Mouse (Mus musculus) midbrain, embryonic 16.5 days (tissue): ENCODE results near the gene Olfr159. TPM values are rescaled to one million over a fixed set of nuclear protein-coding genes. Genes with fewer than 3 reads are reported as not detected.

Experiments
- ATAC-seq: fragments of 200-750 bp; cut with Nextera tagmentation; 2 replicates; pipeline ENCODE4 v1.8.0; 2017; ENCODE audit warnings: moderate TSS enrichment
- H3K27ac ChIP-seq: fragments of 300-500 bp; sonication (generic); 2 replicates; pipeline ENCODE4 v1.5.1; 2014; ENCODE audit warnings: mild to moderate bottlenecking, low read length, mixed read lengths
- H3K27me3 ChIP-seq: fragments of 300-500 bp; sonication (generic); 2 replicates; pipeline ENCODE4 v1.6.1; 2014; ENCODE audit warnings: low read depth, low read length, mixed read lengths; ENCODE audit not compliant: control insufficient read depth, insufficient read depth
- H3K36me3 ChIP-seq: fragments of 300-500 bp; sonication (generic); 2 replicates; pipeline ENCODE4 v1.6.1; 2014; ENCODE audit warnings: mild to moderate bottlenecking, low read length, moderate library complexity, mixed read lengths; ENCODE audit not compliant: control insufficient read depth, insufficient read depth
- H3K4me1 ChIP-seq: fragments of 300-500 bp; sonication (generic); 2 replicates; pipeline ENCODE4 v1.6.1; 2014; ENCODE audit warnings: mild to moderate bottlenecking, low read length, mixed read lengths; ENCODE audit not compliant: control insufficient read depth, insufficient read depth
- H3K4me2 ChIP-seq: fragments of 300-500 bp; sonication (generic); 2 replicates; pipeline ENCODE4 v1.6.1; 2014; ENCODE audit warnings: mild to moderate bottlenecking, low read length, mixed read lengths
- H3K4me3 ChIP-seq: fragments of 300-500 bp; sonication (generic); 2 replicates; pipeline ENCODE4 v1.5.1; 2014; ENCODE audit warnings: low read depth, mild to moderate bottlenecking, low read length, moderate library complexity, mixed read lengths
- H3K9ac ChIP-seq: fragments of 300-500 bp; sonication (generic); 2 replicates; pipeline ENCODE4 v1.6.1; 2014; ENCODE audit warnings: low read depth, low read length, mixed read lengths
- H3K9me3 ChIP-seq: fragments of 300-500 bp; sonication (generic); replicated peaks from 2 replicates; pipeline ENCODE4 v1.6.1; 2014; ENCODE audit warnings: mild to moderate bottlenecking, low read length, mixed read lengths; ENCODE audit not compliant: control insufficient read depth, poor library complexity, severe bottlenecking
- WGBS: fragments of 180-500 bp; shearing (Covaris S2); extraction: QIAGEN DNeasy Blood & Tissue Kit; methylation state at CpG from one replicate; pipeline ENCODE4 v1.1.7; 2014; 5-methylcytosine and 5-hydroxymethylcytosine counted together
- polyA plus RNA-seq: library from polyadenylated mRNA; unstranded; fragments of >200 nt; fragmentation: Nextera tagmentation; extraction: Ambion mirVana; gene quantifications from 2 replicates; pipeline ENCODE4 v1.2.1, GENCODE M21; 2015

Olfr159 gene
- polyA plus RNA-seq, 1 experiment from 2014 or later, result not detected

DNA sequence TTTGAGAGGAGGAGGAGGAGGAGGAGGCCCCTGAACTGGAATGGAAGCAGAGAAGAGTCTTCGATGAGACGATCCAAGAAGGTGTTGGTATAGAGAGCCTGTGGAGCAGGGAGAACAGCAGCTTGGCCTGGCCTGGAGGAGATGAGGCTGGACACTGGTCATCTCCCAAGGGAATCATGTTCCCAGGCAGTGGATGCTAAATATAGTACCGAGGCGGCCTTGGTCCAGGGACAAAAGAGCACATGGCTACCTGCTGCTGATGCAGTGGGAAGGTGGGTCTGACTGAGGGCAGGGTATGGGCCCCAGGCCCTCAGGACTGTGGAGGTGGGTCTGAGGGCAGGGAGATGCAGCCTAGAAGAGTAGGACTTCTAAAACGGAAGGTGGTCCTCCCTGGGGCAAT lies 37.6 kb downstream of the Olfr159 start:
- no peak overlapping the region for H3K4me3 ChIP-seq
- no peak for ATAC-seq

GRCm38 (mm10) chr4:43732171-43732570 lies 38.6 kb downstream of the Olfr159 start:
- no peak for ATAC-seq
- Histone ChIP-seq H3K9ac (no peak overlapping the region), H3K4me2 (no peak overlapping the region), H3K27me3 (no peaks in the 10 kb centered on the region), H3K4me3 (no peak overlapping the region), H3K9me3 (no peaks in the 10 kb centered on the region), H3K4me1 (no peaks in the 10 kb centered on the region), H3K27ac (no peak overlapping the region), H3K36me3 (no peaks in the 10 kb centered on the region)
- WGBS, result 38% methylated on average over 1 of the region's 1 CpGs

More for the DNA sequence above, 37.6 kb downstream of the Olfr159 start:
- Histone ChIP-seq H3K9ac (no peak overlapping the region), H3K27ac (no peak overlapping the region), H3K36me3 (no peaks in the 10 kb centered on the region), H3K9me3 (no peaks in the 10 kb centered on the region), H3K4me1 (no peaks in the 10 kb centered on the region), H3K4me2 (no peak overlapping the region), H3K27me3 (no peaks in the 10 kb centered on the region)
- 83% methylated on average over 5 of the region's 5 CpGs for WGBS

GRCm38 (mm10) chr4:43730750-43731297 lies 40.0 kb downstream of the Olfr159 start:
- H3K9me3 ChIP-seq, result no peaks in the 10 kb centered on the region
- no peaks in the 10 kb centered on the region for H3K36me3 ChIP-seq
- H3K4me2 ChIP-seq, result no peak overlapping the region
- no peak for ATAC-seq
- no peak overlapping the region for H3K27ac ChIP-seq
- H3K27me3 ChIP-seq, result no peaks in the 10 kb centered on the region
- H3K4me3 ChIP-seq, result no peak overlapping the region
- H3K4me1 ChIP-seq, result no peaks in the 10 kb centered on the region
- no peak overlapping the region for H3K9ac ChIP-seq
- WGBS, result 69% methylated on average over 21 of the region's 21 CpGs

DNA sequence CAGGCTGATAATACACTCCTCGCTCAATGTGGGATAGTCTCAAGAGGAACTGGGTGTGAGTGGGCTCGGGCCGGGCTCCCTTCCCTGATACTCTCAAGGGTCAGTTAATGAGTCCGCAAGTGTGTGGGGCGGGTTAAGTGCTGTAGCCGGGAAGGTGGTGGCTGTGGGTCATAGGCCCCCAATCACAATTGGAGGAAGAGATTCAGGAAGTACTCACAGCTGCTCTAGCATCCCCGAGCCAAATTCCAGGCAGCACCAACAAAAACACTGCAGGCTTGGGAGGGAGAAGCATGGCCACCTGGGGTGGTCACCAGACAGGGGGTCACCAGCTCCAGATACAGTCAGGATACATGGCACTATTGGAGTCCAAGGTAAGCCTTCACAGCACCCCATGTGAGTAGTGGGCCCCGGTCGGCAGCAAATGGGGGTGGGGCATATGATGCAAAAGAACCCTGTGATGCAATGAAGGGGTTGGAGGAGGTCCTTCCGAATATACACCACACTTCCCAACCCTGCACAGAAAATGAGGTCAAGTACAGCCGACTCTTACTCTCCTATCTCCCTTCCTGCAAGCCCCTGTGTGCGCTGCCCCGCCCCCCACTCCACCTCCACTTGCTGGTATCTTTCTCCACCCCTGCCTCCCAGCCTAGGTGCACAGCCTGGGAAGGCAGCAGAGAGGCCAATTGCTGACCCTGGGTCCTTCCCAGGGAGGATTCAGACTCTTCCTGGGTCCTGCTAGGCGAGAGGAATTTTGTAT lies 40.8 kb downstream of the Olfr159 start, which contains the start of gene Spaar:
TSS of gene Spaar (plus strand) at position 241 of the 757 bp plus-strand sequence.
- no peak within 1 kb of the TSS for H3K27ac ChIP-seq
- H3K4me2 ChIP-seq, result no peak within 1 kb of the TSS
- no peaks in the 10 kb centered on the region for H3K9me3 ChIP-seq
- no peak within 1 kb of the TSS for H3K9ac ChIP-seq
- H3K27me3 ChIP-seq, result no peaks in the 10 kb centered on the region
- WGBS, result 71% methylated on average over 14 of the region's 14 CpGs
- H3K4me1 ChIP-seq, result no peaks in the 10 kb centered on the region
- H3K4me3 ChIP-seq, result no peak within 1 kb of the TSS
- H3K36me3 ChIP-seq, result no peaks in the 10 kb centered on the region
- ATAC-seq, result no peak

- no peaks in the 10 kb centered on the region for H3K36me3 ChIP-seq
- H3K4me1 ChIP-seq, result no peaks in the 10 kb centered on the region
- no peak overlapping the region for H3K27ac ChIP-seq
- 77% methylated on average over 3 of the region's 3 CpGs for WGBS
- H3K9ac ChIP-seq, result no peak overlapping the region
- no peak overlapping the region for H3K4me3 ChIP-seq
- H3K27me3 ChIP-seq, result no peaks in the 10 kb centered on the region
- no peak overlapping the region for H3K4me2 ChIP-seq
- no peak for ATAC-seq
- H3K9me3 ChIP-seq, result no peaks in the 10 kb centered on the region
Observed at GRCm38 (mm10) chr4:43729126-43729525, 41.7 kb downstream of the Olfr159 start.

- H3K27me3 ChIP-seq, result no peaks in the 10 kb centered on the region
- WGBS, result 71% methylated on average over 5 of the region's 5 CpGs
- no peak overlapping the region for H3K9ac ChIP-seq
- H3K4me2 ChIP-seq, result no peak overlapping the region
- H3K9me3 ChIP-seq, result no peaks in the 10 kb centered on the region
- H3K4me3 ChIP-seq, result no peak overlapping the region
- no peaks in the 10 kb centered on the region for H3K4me1 ChIP-seq
- ATAC-seq, result no peak
- H3K36me3 ChIP-seq, result no peaks in the 10 kb centered on the region
- H3K27ac ChIP-seq, result no peak overlapping the region
Observed at GRCm38 (mm10) chr4:43728576-43728954, 42.2 kb downstream of the Olfr159 start.

- H3K9me3 ChIP-seq, result no peaks in the 10 kb centered on the region
- H3K4me3 ChIP-seq, result no peak overlapping the region
- no peaks in the 10 kb centered on the region for H3K27me3 ChIP-seq
- no peaks in the 10 kb centered on the region for H3K36me3 ChIP-seq
- no peak overlapping the region for H3K4me2 ChIP-seq
- H3K27ac ChIP-seq, result no peak overlapping the region
- H3K4me1 ChIP-seq, result no peaks in the 10 kb centered on the region
- ATAC-seq, result no peak
- H3K9ac ChIP-seq, result no peak overlapping the region
- WGBS, result 76% methylated on average over 7 of the region's 7 CpGs
Observed at GRCm38 (mm10) chr4:43727718-43728575, 42.9 kb downstream of the Olfr159 start.

GRCm38 (mm10) chr4:43726995-43727394 lies 43.8 kb downstream of the Olfr159 start, which contains the start of gene Hrct1:
Gene Hrct1 (plus strand): TSS chr4:43727188.
- H3K4me3 ChIP-seq, result no peak within 1 kb of the TSS
- no peak within 1 kb of the TSS for H3K27ac ChIP-seq
- no peaks in the 10 kb centered on the region for H3K27me3 ChIP-seq
- 62% methylated on average over 3 of the region's 3 CpGs for WGBS
- H3K4me1 ChIP-seq, result no peaks in the 10 kb centered on the region
- no peaks in the 10 kb centered on the region for H3K36me3 ChIP-seq
- H3K4me2 ChIP-seq, result no peak within 1 kb of the TSS
- no peak within 1 kb of the TSS for H3K9ac ChIP-seq
- no peaks in the 10 kb centered on the region for H3K9me3 ChIP-seq
- ATAC-seq, result no peak
